Mouse (Mus musculus): ENCODE measurements around the gene Vsig10.
"Not testable (repeated sequence)": the region's sequence is repeated elsewhere in the genome, so short reads cannot be mapped to it uniquely, and the experiment has no call there.

Vsig10 gene

GRCm38 (mm10) chr5:117304947-117305346, 13.9 kb upstream of the Vsig10 start:
- DNase-seq = peak; percentile 80

- DNase-seq = no peak
Observed at GRCm38 (mm10) chr5:117305754-117306153, 13.1 kb upstream of the Vsig10 start.

DNA sequence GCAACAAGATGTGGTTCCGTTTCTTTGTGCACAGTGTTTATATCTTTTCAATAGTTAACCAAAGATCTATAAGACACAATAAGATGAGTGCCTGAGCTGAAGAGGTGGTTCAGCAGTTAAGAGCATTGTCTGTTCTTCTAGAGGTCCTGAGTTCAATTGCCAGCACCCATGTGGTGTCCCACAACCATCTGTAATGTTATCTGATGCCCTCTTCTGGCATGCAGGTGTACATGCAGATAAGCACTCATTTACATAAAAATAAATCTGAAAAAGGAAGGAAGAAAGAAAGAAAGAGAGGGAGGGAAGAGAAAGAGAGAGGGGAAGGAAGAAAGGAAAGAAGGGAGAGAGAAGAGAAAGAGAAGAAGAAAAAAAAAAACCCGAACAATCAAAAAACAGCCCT, 12.1 kb upstream of the Vsig10 start:
- no peak for DNase-seq

GRCm38 (mm10) chr5:117307699-117308098, 11.2 kb upstream of the Vsig10 start:
- DNase-seq = peak; percentile 74

- DNase-seq = peak; percentile 74
Observed at GRCm38 (mm10) chr5:117313420-117313819, 5.5 kb upstream of the Vsig10 start.

DNA sequence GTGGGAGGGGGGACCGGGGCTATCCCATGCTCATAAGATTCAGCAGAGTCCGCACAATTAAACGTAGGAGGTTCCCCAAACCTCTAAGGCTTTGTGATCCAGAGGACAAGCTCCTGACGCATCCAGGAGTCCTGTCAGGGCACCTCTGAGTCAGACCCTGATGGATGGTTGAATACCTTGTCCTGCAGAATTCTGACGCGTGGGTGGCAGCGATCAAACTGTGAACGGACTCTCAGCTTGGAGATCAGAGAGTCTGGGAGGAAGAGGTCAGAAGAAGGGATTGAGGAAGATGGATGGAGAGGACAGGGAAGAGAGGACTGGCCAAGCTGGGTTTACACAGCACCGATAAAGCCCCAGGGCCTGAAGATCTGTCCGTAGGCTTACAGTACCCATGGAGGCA, 5.0 kb upstream of the Vsig10 start:
- no peak for DNase-seq

- DNase-seq = peak; percentile 23
Observed at GRCm38 (mm10) chr5:117314587-117315428, 4.1 kb upstream of the Vsig10 start.

DNA sequence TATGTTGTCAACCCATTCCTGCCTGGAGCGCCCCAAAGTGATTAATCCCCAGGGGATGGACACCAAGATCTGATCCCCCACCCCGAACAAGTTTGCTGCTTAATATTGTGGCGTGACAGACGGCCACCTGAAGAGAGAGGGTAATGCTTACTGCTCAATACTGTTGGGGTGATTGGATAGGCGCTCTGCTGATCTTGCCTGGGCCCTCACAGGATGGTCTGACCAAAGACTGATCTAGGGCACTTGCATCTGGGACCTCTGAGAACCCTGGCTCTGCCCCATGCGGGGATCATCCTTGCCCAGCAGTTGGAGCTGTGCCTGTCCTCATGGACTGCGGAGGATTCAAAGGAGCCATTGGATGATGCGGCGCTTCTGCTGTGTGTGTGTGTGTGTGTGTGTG, 4.9 kb downstream of the Vsig10 start:
- DNase-seq = no peak

DNA sequence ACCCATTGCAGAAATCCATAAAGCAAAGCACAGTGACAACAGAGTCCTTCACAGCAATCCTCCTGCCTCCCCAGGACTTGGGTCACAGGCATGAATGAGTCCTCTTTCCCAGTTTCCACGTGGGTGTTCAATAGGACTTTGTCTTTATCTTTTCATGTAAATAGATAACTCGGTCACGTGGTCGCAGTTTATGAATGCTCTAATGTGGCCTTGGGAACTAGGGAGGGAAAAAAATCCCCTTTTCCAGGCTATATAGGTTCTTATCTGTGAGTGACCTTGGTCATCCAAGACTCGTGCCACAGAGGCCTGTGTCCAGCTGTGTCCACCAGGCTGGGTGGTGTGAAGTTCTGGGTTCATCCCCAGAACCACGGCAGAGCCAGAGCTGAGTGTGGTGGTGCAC, 7.5 kb downstream of the Vsig10 start:
- DNase-seq = no peak

- DNase-seq = no peak
Observed at GRCm38 (mm10) chr5:117330457-117330856, 11.6 kb downstream of the Vsig10 start.

- no peak for DNase-seq
Observed at GRCm38 (mm10) chr5:117337999-117338398, 19.1 kb downstream of the Vsig10 start.

GRCm38 (mm10) chr5:117338503-117338902, 19.6 kb downstream of the Vsig10 start:
- DNase-seq = no peak

GRCm38 (mm10) chr5:117340081-117340480, 21.2 kb downstream of the Vsig10 start:
- no peak for DNase-seq

- no peak for DNase-seq
Observed at GRCm38 (mm10) chr5:117341896-117342295, 23.0 kb downstream of the Vsig10 start.

DNA sequence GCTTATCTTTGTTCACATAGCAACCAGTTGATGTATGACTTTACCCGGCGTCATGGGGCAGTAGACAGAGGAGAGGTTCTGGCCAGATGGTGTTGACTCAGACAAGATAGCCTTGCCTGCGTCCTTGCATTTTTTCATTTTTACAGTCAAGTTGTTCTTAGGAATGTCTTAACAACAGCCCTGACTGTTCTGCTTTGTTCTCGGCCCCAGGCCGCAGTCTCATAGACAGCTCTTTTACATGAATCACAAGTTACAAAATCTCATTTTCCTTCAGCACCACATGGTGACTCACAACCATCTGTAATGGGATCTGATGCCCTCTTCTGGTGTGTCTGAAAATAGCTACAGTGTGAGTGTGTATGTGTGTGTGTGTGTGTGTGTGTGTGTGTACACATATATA, 25.6 kb downstream of the Vsig10 start:
- DNase-seq = not testable (repeated sequence)

DNA sequence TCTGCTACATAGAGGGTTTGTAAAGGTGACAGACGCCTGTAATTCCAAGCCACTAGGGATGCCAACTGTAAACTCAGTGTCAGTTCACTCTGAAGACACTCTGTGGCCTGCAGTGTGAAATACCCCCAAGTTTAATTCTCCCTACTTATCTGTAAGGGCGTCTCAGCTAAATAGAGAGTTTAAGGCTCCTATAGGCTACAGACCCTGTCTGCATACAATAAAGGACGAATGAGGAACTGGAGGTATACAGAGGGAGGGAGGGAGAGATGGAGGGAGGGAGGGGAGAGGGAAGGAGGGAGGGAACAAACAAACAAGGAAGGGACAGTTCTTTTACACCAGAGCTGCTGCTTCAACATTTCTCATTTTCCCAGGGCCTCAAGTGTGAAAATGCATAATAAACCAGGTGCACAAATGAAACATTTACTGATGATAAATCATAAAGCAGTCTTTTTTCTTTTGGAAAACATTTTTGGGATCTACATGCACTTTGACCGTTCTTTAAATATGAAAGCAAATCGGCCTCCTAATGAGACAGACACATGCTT, 26.6 kb downstream of the Vsig10 start:
- DNase-seq = no peak

DNA sequence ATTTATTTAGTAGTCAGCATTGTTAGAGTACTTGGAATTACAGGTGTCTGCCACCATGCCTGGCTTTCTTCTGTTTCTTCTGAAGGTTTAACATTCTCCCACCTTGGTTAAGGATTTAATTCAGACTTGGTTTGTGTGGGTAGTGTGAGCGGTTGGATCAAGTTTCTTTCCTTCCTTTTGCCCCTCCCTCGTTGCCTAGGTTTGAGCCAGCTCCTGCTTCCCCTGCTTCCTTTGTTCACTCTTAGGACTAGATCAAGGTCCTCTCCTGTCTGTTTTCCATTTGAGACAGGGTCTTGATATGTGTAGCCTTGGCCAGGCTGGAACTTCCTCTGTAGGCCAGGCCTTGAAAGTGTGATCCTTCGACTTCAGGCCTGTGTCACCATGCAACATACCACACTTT, 27.4 kb downstream of the Vsig10 start:
- DNase-seq = no peak

GRCm38 (mm10) chr5:117347011-117347410, 28.1 kb downstream of the Vsig10 start:
- DNase-seq = no peak

GRCm38 (mm10) chr5:117347838-117348237, 29.0 kb downstream of the Vsig10 start:
- DNase-seq = no peak

- peak; percentile 86 for DNase-seq
Observed at GRCm38 (mm10) chr5:117348279-117348678, 29.4 kb downstream of the Vsig10 start.

DNA sequence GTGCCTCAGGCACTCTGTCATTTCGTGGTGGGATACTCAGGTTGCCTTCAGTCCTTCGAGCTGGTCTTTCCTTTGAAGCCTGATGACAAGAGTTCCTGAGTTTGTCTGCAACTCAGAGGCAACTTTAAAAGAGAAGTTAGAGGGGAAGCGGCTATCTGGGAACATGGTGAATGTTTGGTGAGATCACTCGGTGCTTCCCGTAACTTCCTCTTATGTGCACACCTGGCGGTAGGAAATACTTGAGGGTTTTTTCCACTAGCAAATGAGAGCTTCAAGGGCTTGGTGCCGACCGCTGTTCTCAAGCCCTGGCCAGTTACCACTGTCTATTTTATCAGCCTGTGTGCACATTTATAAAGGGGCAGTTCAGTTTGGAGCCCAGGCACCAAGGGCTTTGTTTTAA, 35.2 kb downstream of the Vsig10 start:
- no peak for DNase-seq

GRCm38 (mm10) chr5:117355648-117356303, 36.9 kb downstream of the Vsig10 start:
- no peak for DNase-seq

DNA sequence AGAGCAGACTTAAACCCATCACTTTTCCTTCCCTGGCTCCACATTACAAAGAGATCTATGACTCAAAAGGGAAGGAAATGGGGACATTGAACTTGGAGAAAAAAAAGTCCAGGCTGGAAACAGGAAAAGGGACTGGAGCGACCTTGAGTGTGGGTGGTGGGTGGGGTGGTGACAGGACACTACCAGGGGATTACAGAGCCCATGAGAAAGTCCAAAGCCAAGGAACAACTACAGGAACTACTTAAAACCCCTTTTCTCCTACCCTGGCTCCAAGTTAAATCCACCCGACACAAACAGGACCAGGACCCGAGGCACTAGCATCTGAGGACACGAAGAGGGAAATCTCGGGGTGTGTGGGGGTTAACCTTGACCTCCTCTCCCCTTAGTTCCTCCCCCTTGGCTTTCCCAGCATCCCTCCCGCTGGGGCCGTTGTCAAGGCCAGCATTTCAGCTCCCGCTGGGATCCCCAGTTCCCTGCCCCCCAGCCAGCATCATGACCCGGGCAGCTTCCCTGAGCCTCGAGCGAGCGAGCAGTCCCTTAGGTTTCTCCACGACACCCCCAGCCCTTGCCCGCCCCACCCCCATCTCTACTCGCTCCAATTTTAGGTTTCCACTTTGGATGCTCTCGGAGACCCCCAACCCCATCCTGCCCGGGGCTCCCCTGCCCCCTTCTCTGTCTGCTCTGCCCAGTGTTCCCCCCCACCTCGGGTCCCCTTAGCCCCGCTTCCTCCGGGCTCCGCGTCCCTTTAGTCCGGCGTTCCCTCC, 37.7 kb downstream of the Vsig10 start:
- peak; percentile 69 for DNase-seq
